Mouse (Mus musculus) ES-Bruce4 (cell line): ENCODE measurements around the gene Slc25a42.

Experiments
- CTCF ChIP-seq: IDR thresholded peaks from one replicate; pipeline ENCODE4 v1.8.1; 2011; ENCODE audit warnings: low read depth, low read length
- EP300 ChIP-seq: IDR thresholded peaks from 2 replicates; pipeline ENCODE4 v1.6.1; 2011; ENCODE audit warnings: low read depth, low read length; ENCODE audit not compliant: insufficient read depth

DNA sequence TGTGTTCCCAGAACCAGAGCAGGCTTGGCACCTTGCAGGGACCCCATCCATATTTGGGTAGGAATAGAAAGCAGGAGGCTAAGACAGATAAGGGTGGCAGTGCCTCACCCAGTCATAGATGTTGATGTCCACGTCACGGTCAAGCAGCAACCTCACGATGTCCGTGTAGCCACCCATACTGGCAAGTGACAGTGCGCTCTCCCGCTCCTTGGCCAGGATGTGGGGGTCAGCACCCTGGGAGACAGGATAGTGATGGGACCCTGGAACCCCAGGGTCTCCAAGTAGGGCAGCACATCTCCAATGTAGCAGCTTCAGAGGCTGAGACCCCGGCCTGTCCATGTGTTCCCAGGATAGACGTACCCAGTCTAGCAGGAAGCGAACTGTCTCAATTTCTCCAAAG is 77.2 kb downstream of the Slc25a42 start:
- TF ChIP-seq EP300 (no peak), CTCF (no peak)
